Mouse (Mus musculus): ENCODE measurements around the gene Kdsr. TPM values are rescaled to one million over a fixed set of nuclear protein-coding genes. Genes with fewer than 3 reads are reported as not detected.

The Kdsr gene
- polyA plus RNA-seq, 1 experiment from 2014 or later = 7.2 TPM

GRCm38 (mm10) chr1:106679800-106680515 is 79.6 kb downstream of the Kdsr start:
- no peaks in the 10 kb centered on the region for H3K9me3 ChIP-seq (replicated peaks)
- no peaks in the 10 kb centered on the region for H3K27me3 ChIP-seq (ENCODE audit: low read depth, poor library complexity, severe bottlenecking)
- H3K4me1 ChIP-seq = no peaks in the 10 kb centered on the region
- no peaks in the 10 kb centered on the region for H3K36me3 ChIP-seq
- no peak overlapping the region for H3K27ac ChIP-seq (replicated peaks)
- H3K4me3 ChIP-seq = no peak overlapping the region
- no peak for DNase-seq (ENCODE audit: low spot score)
- WGBS = 79% methylated on average over 6 of the region's 6 CpGs

- Histone ChIP-seq H3K36me3 (no peaks in the 10 kb centered on the region), H3K9me3 (replicated peaks) (no peaks in the 10 kb centered on the region), H3K4me1 (no peaks in the 10 kb centered on the region), H3K27me3 (ENCODE audit: low read depth, poor library complexity, severe bottlenecking) (no peaks in the 10 kb centered on the region), H3K4me3 (no peak overlapping the region), H3K27ac (replicated peaks) (no peak overlapping the region)
- no peak for DNase-seq (ENCODE audit: low spot score)
- WGBS = 88% methylated on average over 5 of the region's 5 CpGs
These were observed 81.5 kb downstream of the Kdsr start for GRCm38 (mm10) chr1:106678060-106678478.

Other genes with a start within 250 kb of the Kdsr start
- gene Bcl2, start 45.5 kb downstream of the Kdsr start, polyA plus RNA-seq (2016; fragmentation: Nextera tagmentation; extraction: Ambion mirVana) = 8.9 and 9.9 TPM in 2 replicates
- gene Vps4b, start 37.0 kb upstream of the Kdsr start, polyA plus RNA-seq (2016; fragmentation: Nextera tagmentation; extraction: Ambion mirVana) = 60.1 and 62.7 TPM in 2 replicates
- not detected in 2 replicates for gene Serpinb5, start 101.4 kb upstream of the Kdsr start, polyA plus RNA-seq (2016; fragmentation: Nextera tagmentation; extraction: Ambion mirVana)
- not detected in 2 replicates for gene Serpinb12, start 174.7 kb upstream of the Kdsr start, polyA plus RNA-seq (2016; fragmentation: Nextera tagmentation; extraction: Ambion mirVana)
- gene Serpinb13, start 221.3 kb upstream of the Kdsr start, polyA plus RNA-seq (2016; fragmentation: Nextera tagmentation; extraction: Ambion mirVana) = not detected in 2 replicates